Mouse (Mus musculus) erythroblast, embryonic 14.5 days (primary cell): ENCODE results near the gene Npy1r.

Experiments
- GATA1 ChIP-seq: IDR thresholded peaks from 2 replicates; pipeline ENCODE4 v1.6.1; 2012; ENCODE audit warnings: low read length, inconsistent platforms, mixed read lengths
- TAL1 ChIP-seq: IDR thresholded peaks from 3 replicates; pipeline ENCODE4 v1.6.1; 2012; ENCODE audit warnings: low read length, inconsistent platforms, mixed read lengths

GRCm38 (mm10) chr8:66688799-66689198 is 8.2 kb upstream of the Npy1r start:
- no peak for TF ChIP-seq GATA1
- TF ChIP-seq TAL1, result no peak
